Mouse (Mus musculus) intestine, postnatal 0 days (tissue): Measurements from ENCODE around the gene Rtf1. TPM values are rescaled to one million over a fixed set of nuclear protein-coding genes. Genes with fewer than 3 reads are reported as not detected.

Source experiments
- ATAC-seq: fragments of 200-750 bp; cut with Nextera tagmentation; 2 replicates; pipeline ENCODE4 v1.8.0; 2017; ENCODE audit warnings: mild to moderate bottlenecking, moderate TSS enrichment, moderate library complexity
- H3K27ac ChIP-seq: fragments of 300-500 bp; sonication (generic); 2 replicates; pipeline ENCODE4 v1.5.1; 2014; ENCODE audit warnings: mild to moderate bottlenecking, low read depth, low read length, moderate library complexity
- H3K27me3 ChIP-seq: fragments of 300-500 bp; sonication (generic); replicated peaks from 2 replicates; pipeline ENCODE4 v1.6.1; 2014; ENCODE audit warnings: low read length, mixed read lengths; ENCODE audit not compliant: control insufficient read depth, insufficient read depth
- H3K36me3 ChIP-seq: fragments of 300-500 bp; sonication (generic); 2 replicates; pipeline ENCODE4 v1.6.1; 2014; ENCODE audit warnings: mild to moderate bottlenecking, moderate library complexity; ENCODE audit not compliant: control insufficient read depth, insufficient read depth
- H3K4me1 ChIP-seq: fragments of 300-500 bp; sonication (generic); replicated peaks from 2 replicates; pipeline ENCODE4 v1.6.1; 2014; ENCODE audit warnings: antibody characterized with exemption, low read length, mixed read lengths; ENCODE audit not compliant: control insufficient read depth, insufficient read depth
- H3K4me2 ChIP-seq: fragments of 300-500 bp; sonication (generic); replicated peaks from 2 replicates; pipeline ENCODE4 v1.6.1; 2014; ENCODE audit warnings: low read depth, mild to moderate bottlenecking, moderate library complexity
- H3K4me3 ChIP-seq: fragments of 300-500 bp; sonication (generic); 2 replicates; pipeline ENCODE4 v1.5.1; 2014; ENCODE audit warnings: low read depth, low read length
- H3K9ac ChIP-seq: fragments of 300-500 bp; sonication (generic); 2 replicates; pipeline ENCODE4 v1.6.1; 2014; ENCODE audit warnings: mild to moderate bottlenecking, low read depth, low read length
- H3K9me3 ChIP-seq: fragments of 300-500 bp; sonication (generic); 2 replicates; pipeline ENCODE4 v1.6.1; 2016; ENCODE audit warnings: mixed run types; ENCODE audit not compliant: control insufficient read depth
- CTCF ChIP-seq: sonication (generic); IDR thresholded peaks from 2 replicates; pipeline ENCODE4 v1.5.1; 2016; ENCODE audit warnings: low read depth, mild to moderate bottlenecking, control low read depth, antibody characterized with exemption, moderate library complexity
- WGBS: fragments of 180-500 bp; shearing (Covaris S2); extraction: QIAGEN DNeasy Blood & Tissue Kit; methylation state at CpG from one replicate; pipeline ENCODE4 v1.1.7; 2014; 5-methylcytosine and 5-hydroxymethylcytosine counted together
- polyA plus RNA-seq: library from polyadenylated mRNA; unstranded; fragments of >200 nt; fragmentation: Nextera tagmentation; extraction: Ambion mirVana; gene quantifications from 2 replicates; pipeline ENCODE4 v1.2.1, GENCODE M21; 2015

Gene Rtf1
- polyA plus RNA-seq, 1 experiment from 2014 or later, result 29.4 TPM

DNA sequence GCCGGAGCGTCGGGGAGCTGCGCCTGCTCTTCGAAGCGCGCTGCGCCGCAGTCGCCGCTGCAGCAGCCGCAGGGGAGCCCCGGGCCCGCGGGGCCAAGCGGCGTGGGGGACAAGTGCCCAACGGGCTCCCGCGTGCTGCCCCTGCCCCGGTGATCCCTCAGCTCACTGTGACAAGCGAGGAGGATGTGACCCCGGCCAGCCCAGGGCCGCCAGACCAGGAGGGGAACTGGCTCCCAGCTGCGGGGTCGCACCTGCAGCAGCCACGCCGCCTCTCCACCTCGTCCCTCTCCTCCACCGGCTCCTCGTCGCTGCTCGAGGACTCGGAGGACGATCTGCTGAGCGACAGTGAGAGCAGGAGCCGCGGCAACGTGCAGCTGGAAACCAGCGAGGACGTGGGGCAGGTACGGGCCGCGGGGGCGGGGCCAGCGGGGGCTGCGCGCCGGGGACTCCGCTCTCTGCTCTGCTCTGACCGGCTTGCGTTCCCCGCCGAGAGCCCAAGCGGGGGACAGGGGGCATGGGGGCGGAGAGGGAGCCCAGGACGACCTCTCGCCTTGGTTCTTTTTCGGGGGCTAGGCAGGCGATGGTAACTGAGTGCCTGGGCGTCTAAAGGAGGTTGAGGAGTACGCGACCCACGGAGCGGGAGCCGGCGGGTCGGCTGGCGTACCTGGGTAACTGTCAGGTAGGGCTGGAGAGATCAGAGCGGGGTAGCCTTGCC lies 67.8 kb downstream of the Rtf1 start:
- 1% methylated on average over 53 of the region's 70 CpGs for WGBS
- peak overlapping the region; percentile 64 for H3K4me3 ChIP-seq
- H3K4me1 ChIP-seq, result peaks cover 7% of the 10 kb centered on the region; the same call in 1 of the 2 replicates
- ATAC-seq, result no peak
- no peaks in the 10 kb centered on the region for H3K36me3 ChIP-seq
- H3K27me3 ChIP-seq, result no peaks in the 10 kb centered on the region
- no peaks in the 10 kb centered on the region for H3K9me3 ChIP-seq
- H3K4me2 ChIP-seq, result peak overlapping the region; percentile 100
- no peak for TF ChIP-seq CTCF
- H3K9ac ChIP-seq, result peak overlapping the region; percentile 65
- H3K27ac ChIP-seq, result peak overlapping the region; percentile 97

DNA sequence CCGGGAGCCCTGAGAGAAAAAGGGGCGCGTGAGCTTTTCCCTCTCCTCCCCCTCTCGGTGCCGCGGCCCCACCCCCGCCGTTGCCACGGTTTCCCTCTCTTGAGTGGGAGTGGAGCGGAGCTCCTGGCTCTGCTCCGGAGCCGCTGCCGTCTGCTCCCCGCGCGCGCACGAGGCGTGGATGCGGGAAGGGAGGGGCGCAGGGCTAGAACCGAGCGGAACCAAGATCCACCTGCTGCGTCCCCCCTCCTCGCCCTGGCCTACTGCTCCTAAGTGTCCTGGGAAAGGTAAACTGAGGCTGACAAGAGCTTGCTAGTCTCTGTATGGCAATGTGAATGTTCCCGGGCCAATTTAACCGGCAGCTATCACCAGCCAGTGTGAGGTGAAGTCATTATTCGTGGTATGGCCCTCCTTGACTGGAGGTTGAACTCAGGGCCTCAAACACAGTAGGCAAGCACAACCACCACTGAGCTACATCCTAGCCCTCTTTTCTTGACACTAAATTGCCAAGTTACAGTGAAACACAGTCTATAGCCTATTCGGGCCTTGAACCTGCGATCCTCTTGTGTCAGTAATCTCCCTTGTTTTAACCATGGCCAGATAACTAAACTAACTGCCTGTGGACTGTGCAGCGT lies 68.4 kb downstream of the Rtf1 start:
- Histone ChIP-seq H3K9me3 (no peaks in the 10 kb centered on the region), H3K27ac (peak overlapping the region; percentile 97), H3K4me1 (peaks cover 7% of the 10 kb centered on the region; the same call in 1 of the 2 replicates), H3K4me2 (peak overlapping the region; percentile 100), H3K4me3 (peak overlapping the region; percentile 64), H3K36me3 (no peaks in the 10 kb centered on the region), H3K27me3 (no peaks in the 10 kb centered on the region), H3K9ac (peak overlapping the region; percentile 65)
- ATAC-seq, result no peak
- WGBS, result 7% methylated on average over 21 of the region's 31 CpGs
- TF ChIP-seq CTCF, result no peak

DNA sequence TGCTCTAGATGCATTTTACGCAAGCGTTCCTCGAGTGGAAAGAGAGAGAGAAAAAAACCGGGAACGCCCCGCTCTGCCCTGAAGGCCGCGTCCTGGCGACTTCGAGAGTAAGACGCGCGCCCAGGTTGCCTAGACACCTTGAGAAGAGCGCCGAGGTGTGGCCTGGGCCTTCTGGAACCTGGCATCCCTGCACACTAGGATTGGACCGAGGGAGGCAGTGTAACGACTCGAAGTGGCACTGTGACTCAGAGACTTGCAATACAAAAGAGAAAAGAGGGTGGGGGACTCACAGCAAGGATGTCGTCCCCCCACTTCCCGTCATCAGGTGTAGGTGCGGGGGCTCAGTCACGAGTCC lies 68.9 kb downstream of the Rtf1 start:
- ATAC-seq, result peak; percentile 48
- peak overlapping the region; percentile 48 for H3K9ac ChIP-seq
- H3K4me2 ChIP-seq, result peak overlapping the region; percentile 100
- TF ChIP-seq CTCF, result peak; percentile 39
- H3K27me3 ChIP-seq, result no peaks in the 10 kb centered on the region
- H3K36me3 ChIP-seq, result no peaks in the 10 kb centered on the region
- no peaks in the 10 kb centered on the region for H3K9me3 ChIP-seq
- peak overlapping the region; percentile 64 for H3K4me3 ChIP-seq
- WGBS, result 8% methylated on average over 22 of the region's 22 CpGs
- H3K27ac ChIP-seq, result peak overlapping the region; percentile 97
- H3K4me1 ChIP-seq, result peaks cover 7% of the 10 kb centered on the region; the same call in 1 of the 2 replicates

DNA sequence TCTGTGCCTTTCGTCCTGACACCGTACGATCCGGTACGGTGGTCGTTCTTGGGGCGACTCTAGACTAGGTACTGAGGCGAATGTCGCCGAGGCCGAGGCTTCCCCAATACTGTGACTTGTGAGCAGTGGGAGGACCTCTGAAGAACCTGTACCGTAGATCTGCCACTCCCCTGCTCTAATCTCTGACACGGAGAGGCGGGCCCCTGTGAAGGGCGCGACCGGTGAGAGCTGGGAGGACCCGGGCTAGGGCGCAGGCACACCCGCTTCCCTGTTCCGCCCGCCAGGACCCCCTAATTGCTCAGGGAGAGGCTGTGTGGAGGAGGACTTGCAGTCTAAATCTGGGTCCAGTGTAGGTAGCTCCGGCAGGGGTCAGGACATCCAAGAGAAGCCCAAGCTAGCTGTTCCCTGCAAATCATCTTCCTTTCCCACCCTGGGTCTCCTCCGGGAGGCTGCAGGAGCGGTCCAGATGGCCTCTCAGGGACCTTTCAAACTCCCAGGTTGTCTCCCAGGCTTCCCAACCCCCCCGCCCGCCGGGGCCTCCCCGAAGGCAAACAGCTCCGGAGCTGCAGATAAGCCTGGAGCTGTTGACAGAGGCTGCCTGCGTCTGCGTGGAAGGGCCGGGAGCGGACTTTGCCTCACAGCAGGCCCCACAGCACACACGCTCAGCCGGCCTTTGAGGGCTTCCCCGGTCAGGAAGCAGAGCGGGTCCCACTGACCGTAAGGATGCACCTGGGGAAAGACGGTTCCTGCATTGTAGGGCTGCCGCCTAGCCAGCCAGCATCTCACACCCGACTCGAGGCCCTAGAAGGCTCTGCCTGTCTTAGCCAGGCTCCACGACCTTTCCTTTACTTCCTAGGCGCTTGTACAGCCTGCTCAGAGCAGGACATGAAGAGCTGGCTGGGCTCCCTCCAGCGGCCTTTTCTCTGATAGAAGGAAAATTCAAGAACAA lies 69.6 kb downstream of the Rtf1 start:
- Histone ChIP-seq H3K9ac (peak overlapping the region; percentile 48), H3K36me3 (no peaks in the 10 kb centered on the region), H3K9me3 (no peaks in the 10 kb centered on the region), H3K27me3 (no peaks in the 10 kb centered on the region), H3K27ac (peak overlapping the region; percentile 97), H3K4me3 (peak overlapping the region; percentile 64), H3K4me2 (peak overlapping the region; percentile 100), H3K4me1 (peaks cover 7% of the 10 kb centered on the region; the same call in 1 of the 2 replicates)
- TF ChIP-seq CTCF, result peak; percentile 50
- 5% methylated on average over 46 of the region's 46 CpGs for WGBS
- ATAC-seq, result peak; percentile 86

DNA sequence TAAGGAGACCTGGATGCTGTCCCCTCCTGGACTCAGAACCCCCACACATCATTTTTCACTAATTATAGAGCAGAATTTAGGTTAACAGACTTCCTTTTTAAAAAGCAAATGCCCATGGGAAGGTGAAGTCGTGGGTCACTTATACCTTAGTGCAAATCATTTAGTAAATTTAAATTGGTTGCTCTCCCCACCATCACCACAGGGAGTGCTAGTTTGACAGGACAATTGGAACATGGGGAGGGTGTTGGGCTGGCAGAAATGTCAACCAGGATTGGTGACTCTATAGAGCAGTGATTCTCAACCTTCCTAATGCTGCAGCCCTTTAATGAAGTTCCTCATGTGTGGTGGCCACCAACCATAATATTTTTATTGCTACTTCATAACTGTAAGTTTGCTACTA lies 70.4 kb downstream of the Rtf1 start:
- Histone ChIP-seq H3K27ac (peak overlapping the region; percentile 97), H3K4me2 (peak overlapping the region; percentile 100)
- 6% methylated on average over 1 of the region's 1 CpGs for WGBS

More for the DNA sequence above, 70.4 kb downstream of the Rtf1 start:
- H3K36me3 ChIP-seq, result no peaks in the 10 kb centered on the region
- peak overlapping the region; percentile 64 for H3K4me3 ChIP-seq
- H3K9ac ChIP-seq, result peak overlapping the region; percentile 48; the same call in 1 of the 2 replicates
- peaks cover 7% of the 10 kb centered on the region; the same call in 1 of the 2 replicates for H3K4me1 ChIP-seq
- peak; percentile 70 for TF ChIP-seq CTCF
- H3K9me3 ChIP-seq, result no peaks in the 10 kb centered on the region
- no peaks in the 10 kb centered on the region for H3K27me3 ChIP-seq
- no peak for ATAC-seq
